Mouse (Mus musculus): ENCODE results near the gene Gtpbp3. TPM values are rescaled to one million over a fixed set of nuclear protein-coding genes. Genes with fewer than 3 reads are reported as not detected.

The Gtpbp3 gene
- 55.7 and 59.9 TPM in 2 replicates for polyA plus RNA-seq (2012; ENCODE audit: low replicate concordance)

GRCm38 (mm10) chr8:71487691-71488445, at the start of gene Gtpbp3:
TSS of gene Gtpbp3 (plus strand) at chr8:71488103.

GRCm38 (mm10) chr8:71463188-71464033, 24.5 kb upstream of the Gtpbp3 start, which contains the start of gene Abhd8:
TSS of gene Abhd8 (minus strand) at chr8:71463655.

GRCm38 (mm10) chr8:71464513-71465500, 23.1 kb upstream of the Gtpbp3 start, which contains the start of gene Mrpl34:
TSS of gene Mrpl34 (plus strand) at chr8:71464959.

GRCm38 (mm10) chr8:71468916-71469315, 19.0 kb upstream of the Gtpbp3 start, which contains the start of gene Dda1:
TSS of gene Dda1 (plus strand) at chr8:71469199.

GRCm38 (mm10) chr8:71485142-71486135, 2.5 kb upstream of the Gtpbp3 start, which contains the start of gene Ano8:
TSS of gene Ano8 (minus strand) at chr8:71485963.

GRCm38 (mm10) chr8:71511644-71512043, 23.7 kb downstream of the Gtpbp3 start, which contains the start of gene Plvap:
TSS of gene Plvap (minus strand) at chr8:71511752.

GRCm38 (mm10) chr8:71525226-71526050, 37.5 kb downstream of the Gtpbp3 start, which contains the start of gene Ccdc194:
TSS of gene Ccdc194 (minus strand) at chr8:71525711.

GRCm38 (mm10) chr8:71537028-71537867, 49.3 kb downstream of the Gtpbp3 start, which contains the start of gene Bst2:
TSS of gene Bst2 (minus strand) at chr8:71537456.

GRCm38 (mm10) chr8:71542632-71543343, 54.9 kb downstream of the Gtpbp3 start, which contains the start of gene Mvb12a:
TSS of gene Mvb12a (plus strand) at chr8:71542922.

Other genes starting within 250 kb of the Gtpbp3 start
- 65.7 and 76.7 TPM in 2 replicates for gene Myo9b, start 215.4 kb upstream of the Gtpbp3 start, polyA plus RNA-seq (2012; ENCODE audit: low replicate concordance)
- gene Haus8, start 215.2 kb upstream of the Gtpbp3 start, polyA plus RNA-seq (2012; ENCODE audit: low replicate concordance): 11.2 and 22.3 TPM in 2 replicates
- 69.6 and 217 TPM in 2 replicates for gene Use1, start 121.3 kb upstream of the Gtpbp3 start, polyA plus RNA-seq (2012; ENCODE audit: low replicate concordance)
- gene Ocel1, start 116.8 kb upstream of the Gtpbp3 start, polyA plus RNA-seq (2012; ENCODE audit: low replicate concordance): 37.5 and 54.6 TPM in 2 replicates
- 41.6 and 43.4 TPM in 2 replicates for gene Nr2f6, start 106.1 kb upstream of the Gtpbp3 start, polyA plus RNA-seq (2012; ENCODE audit: low replicate concordance)
- 1.0 and 2.4 TPM in 2 replicates for gene Ushbp1, start 92.3 kb upstream of the Gtpbp3 start, polyA plus RNA-seq (2012; ENCODE audit: low replicate concordance)
- 83.3 and 110 TPM in 2 replicates for gene Babam1, start 91.2 kb upstream of the Gtpbp3 start, polyA plus RNA-seq (2012; ENCODE audit: low replicate concordance)
- 54.3 and 71.6 TPM in 2 replicates for gene Ankle1, start 82.1 kb upstream of the Gtpbp3 start, polyA plus RNA-seq (2012; ENCODE audit: low replicate concordance)
- 45.0 and 50.9 TPM in 2 replicates for gene Abhd8, start 24.4 kb upstream of the Gtpbp3 start, polyA plus RNA-seq (2012; ENCODE audit: low replicate concordance)
- 165 and 189 TPM in 2 replicates for gene Mrpl34, start 23.1 kb upstream of the Gtpbp3 start, polyA plus RNA-seq (2012; ENCODE audit: low replicate concordance)
- 368 and 785 TPM in 2 replicates for gene Dda1, start 18.9 kb upstream of the Gtpbp3 start, polyA plus RNA-seq (2012; ENCODE audit: low replicate concordance)
- gene Ano8, start 2.1 kb upstream of the Gtpbp3 start, polyA plus RNA-seq (2012; ENCODE audit: low replicate concordance): 5.7 and 14.5 TPM in 2 replicates
- 112 and 117 TPM in 2 replicates for gene Plvap, start 23.6 kb downstream of the Gtpbp3 start, polyA plus RNA-seq (2012; ENCODE audit: low replicate concordance)
- 0.37 TPM in 1 of 2 replicates, not detected in the other for gene Ccdc194, start 37.6 kb downstream of the Gtpbp3 start, polyA plus RNA-seq (2012; ENCODE audit: low replicate concordance)
- gene Bst2, start 49.4 kb downstream of the Gtpbp3 start, polyA plus RNA-seq (2012; ENCODE audit: low replicate concordance): 122 and 170 TPM in 2 replicates
- 132 and 189 TPM in 2 replicates for gene Mvb12a, start 54.8 kb downstream of the Gtpbp3 start, polyA plus RNA-seq (2012; ENCODE audit: low replicate concordance)
- gene Tmem221, start 70.8 kb downstream of the Gtpbp3 start, polyA plus RNA-seq (2012; ENCODE audit: low replicate concordance): 0.39 and 0.57 TPM in 2 replicates
- gene Nxnl1, start 78.5 kb downstream of the Gtpbp3 start, polyA plus RNA-seq (2012; ENCODE audit: low replicate concordance): not detected in 2 replicates
- 1.5 and 2.9 TPM in 2 replicates for gene Slc27a1, start 80.8 kb downstream of the Gtpbp3 start, polyA plus RNA-seq (2012; ENCODE audit: low replicate concordance)
- gene Pgls, start 104.1 kb downstream of the Gtpbp3 start, polyA plus RNA-seq (2012; ENCODE audit: low replicate concordance): 248 and 344 TPM in 2 replicates
- gene Fam129c, start 109.5 kb downstream of the Gtpbp3 start, polyA plus RNA-seq (2012; ENCODE audit: low replicate concordance): 16.0 and 36.7 TPM in 2 replicates
- gene Colgalt1, start 122.9 kb downstream of the Gtpbp3 start, polyA plus RNA-seq (2012; ENCODE audit: low replicate concordance): 42.1 and 64.1 TPM in 2 replicates
- gene Unc13a, start 183.7 kb downstream of the Gtpbp3 start, polyA plus RNA-seq (2012; ENCODE audit: low replicate concordance): 0.10 and 0.25 TPM in 2 replicates
- gene Jak3, start 188.2 kb downstream of the Gtpbp3 start, polyA plus RNA-seq (2012; ENCODE audit: low replicate concordance): 47.1 and 71.7 TPM in 2 replicates
- 30.3 and 31.3 TPM in 2 replicates for gene Insl3, start 201.1 kb downstream of the Gtpbp3 start, polyA plus RNA-seq (2012; ENCODE audit: low replicate concordance)
- gene B3gnt3, start 213.7 kb downstream of the Gtpbp3 start, polyA plus RNA-seq (2012; ENCODE audit: low replicate concordance): 2.1 and 3.0 TPM in 2 replicates
- 623 and 753 TPM in 2 replicates for gene Fcho1, start 237.6 kb downstream of the Gtpbp3 start, polyA plus RNA-seq (2012; ENCODE audit: low replicate concordance)